Mouse (Mus musculus) heart, embryonic 11.5 days (tissue): Measurements from ENCODE around the gene Sirpa. TPM values are rescaled to one million over a fixed set of nuclear protein-coding genes. Genes with fewer than 3 reads are reported as not detected.

Experiments
- ATAC-seq: fragments of 200-750 bp; cut with Nextera tagmentation; replicated peaks from 2 replicates; pipeline ENCODE4 v1.8.0; 2017; ENCODE audit warnings: moderate library complexity; ENCODE audit not compliant: insufficient number of reproducible peaks, low FRiP score, low TSS enrichment
- H3K27ac ChIP-seq: fragments of 300-500 bp; sonication (generic); 2 replicates; pipeline ENCODE4 v1.5.1; 2014; ENCODE audit warnings: mild to moderate bottlenecking, low read depth, low read length
- H3K27me3 ChIP-seq: fragments of 300-500 bp; sonication (generic); 2 replicates; pipeline ENCODE4 v1.6.1; 2014; ENCODE audit warnings: mild to moderate bottlenecking, low read length, mixed read lengths; ENCODE audit not compliant: control insufficient read depth, insufficient read depth
- H3K36me3 ChIP-seq: fragments of 300-500 bp; sonication (generic); 2 replicates; pipeline ENCODE4 v1.6.1; 2014; ENCODE audit warnings: mild to moderate bottlenecking, low read length, moderate library complexity, mixed read lengths; ENCODE audit not compliant: control insufficient read depth, insufficient read depth
- H3K4me1 ChIP-seq: fragments of 300-500 bp; sonication (generic); 2 replicates; pipeline ENCODE4 v1.6.1; 2014; ENCODE audit warnings: low read length; ENCODE audit not compliant: control insufficient read depth, insufficient read depth
- H3K4me2 ChIP-seq: fragments of 300-500 bp; sonication (generic); 2 replicates; pipeline ENCODE4 v1.6.1; 2014; ENCODE audit warnings: mild to moderate bottlenecking, moderate library complexity
- H3K4me3 ChIP-seq: fragments of 300-500 bp; sonication (generic); 2 replicates; pipeline ENCODE4 v1.5.1; 2014; ENCODE audit warnings: low read depth, low read length
- H3K9ac ChIP-seq: fragments of 300-500 bp; sonication (generic); 2 replicates; pipeline ENCODE4 v1.6.1; 2014; ENCODE audit warnings: mild to moderate bottlenecking, low read depth, low read length, moderate library complexity
- H3K9me3 ChIP-seq: fragments of 300-500 bp; sonication (generic); replicated peaks from 2 replicates; pipeline ENCODE4 v1.6.1; 2016; ENCODE audit warnings: low read length; ENCODE audit not compliant: control insufficient read depth
- WGBS: fragments of 180-500 bp; shearing (Covaris S2); extraction: QIAGEN DNeasy Blood & Tissue Kit; methylation state at CpG from one replicate; pipeline ENCODE4 v1.1.7; 2014; ENCODE audit not compliant: insufficient replicate concordance; 5-methylcytosine and 5-hydroxymethylcytosine counted together
- polyA plus RNA-seq: library from polyadenylated mRNA; unstranded; fragments of >200 nt; fragmentation: Nextera tagmentation; extraction: Ambion mirVana; gene quantifications from 2 replicates; pipeline ENCODE4 v1.2.1, GENCODE M21; 2014

The Sirpa gene
- polyA plus RNA-seq, 1 experiment from 2014 or later, result 13.0 TPM

DNA sequence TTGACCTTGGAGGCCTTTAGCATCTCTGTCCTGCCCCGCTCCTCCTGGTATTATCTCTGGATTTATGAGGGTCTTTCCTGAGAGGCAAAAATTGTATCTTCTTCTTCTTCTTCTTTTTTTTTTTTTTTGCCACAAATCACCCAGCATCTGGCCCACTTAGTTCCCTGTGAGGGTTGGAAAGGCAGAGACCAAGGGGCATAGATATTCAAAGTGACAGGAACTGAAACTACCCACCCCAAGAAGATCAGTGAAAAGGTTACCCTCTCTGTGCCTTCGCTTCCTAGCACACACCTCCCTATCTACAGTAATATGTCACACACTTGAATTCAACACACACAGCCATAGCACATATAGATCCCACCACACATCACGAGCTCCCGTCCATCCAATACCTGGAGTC lies 17.5 kb upstream of the Sirpa start:
- no peak overlapping the region for H3K4me3 ChIP-seq
- peaks cover 27% of the 10 kb centered on the region for H3K27me3 ChIP-seq

DNA sequence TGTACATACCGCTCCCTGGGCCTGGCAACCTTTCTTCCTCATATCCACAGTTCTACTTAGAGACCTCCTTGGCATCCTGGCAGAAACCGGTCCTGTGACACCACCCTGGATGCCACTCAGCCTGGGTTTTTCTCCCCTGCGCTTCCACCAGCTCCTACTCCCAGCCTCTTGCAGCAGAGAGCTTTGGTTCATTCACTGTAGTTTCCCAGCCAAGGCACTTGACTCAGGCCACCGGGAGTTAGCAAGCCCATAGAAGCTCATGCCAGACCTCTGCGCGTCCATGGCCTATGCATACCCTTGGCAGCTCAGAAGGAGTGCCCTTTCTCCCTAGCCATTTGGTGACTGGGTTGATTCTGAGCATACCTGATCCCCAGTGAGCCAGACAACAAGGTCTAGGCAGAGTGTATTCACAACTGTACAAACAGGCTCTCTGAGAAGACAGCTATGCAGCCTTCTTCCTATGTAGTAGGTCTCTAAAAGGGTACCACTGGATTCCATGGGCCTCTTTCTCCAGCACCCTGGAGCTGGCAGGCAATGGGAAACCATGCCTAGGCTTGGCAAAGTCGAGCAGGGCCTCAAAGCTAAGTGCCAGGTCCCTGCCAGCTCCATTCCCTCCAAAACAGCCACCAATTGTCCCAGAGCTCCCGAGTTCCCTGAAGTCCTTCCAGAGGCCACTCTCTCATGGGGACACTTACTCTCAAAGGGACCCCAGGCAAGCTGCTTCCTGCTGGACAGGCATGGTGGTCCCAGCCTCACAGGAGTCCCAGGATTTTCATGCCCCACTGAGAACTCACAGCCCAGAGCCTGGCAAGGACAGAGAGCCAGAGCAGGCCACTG lies 15.8 kb upstream of the Sirpa start:
- Histone ChIP-seq H3K4me3 (no peak overlapping the region), H3K4me2 (no peak overlapping the region), H3K9ac (no peak overlapping the region), H3K27me3 (peaks cover 24% of the 10 kb centered on the region), H3K4me1 (peaks cover 4% of the 10 kb centered on the region; the same call in 1 of the 2 replicates), H3K27ac (no peak overlapping the region), H3K36me3 (no peaks in the 10 kb centered on the region), H3K9me3 (no peaks in the 10 kb centered on the region)
- no peak for ATAC-seq
- WGBS, result 82% methylated on average over 8 of the region's 8 CpGs

More for the DNA sequence above, 17.5 kb upstream of the Sirpa start:
- no peaks in the 10 kb centered on the region for H3K36me3 ChIP-seq
- peaks cover 4% of the 10 kb centered on the region; the same call in 1 of the 2 replicates for H3K4me1 ChIP-seq
- ATAC-seq, result no peak
- no peak overlapping the region for H3K9ac ChIP-seq
- no peak overlapping the region for H3K27ac ChIP-seq
- no peaks in the 10 kb centered on the region for H3K9me3 ChIP-seq
- WGBS, result 78% methylated on average over 4 of the region's 4 CpGs
- H3K4me2 ChIP-seq, result no peak overlapping the region

DNA sequence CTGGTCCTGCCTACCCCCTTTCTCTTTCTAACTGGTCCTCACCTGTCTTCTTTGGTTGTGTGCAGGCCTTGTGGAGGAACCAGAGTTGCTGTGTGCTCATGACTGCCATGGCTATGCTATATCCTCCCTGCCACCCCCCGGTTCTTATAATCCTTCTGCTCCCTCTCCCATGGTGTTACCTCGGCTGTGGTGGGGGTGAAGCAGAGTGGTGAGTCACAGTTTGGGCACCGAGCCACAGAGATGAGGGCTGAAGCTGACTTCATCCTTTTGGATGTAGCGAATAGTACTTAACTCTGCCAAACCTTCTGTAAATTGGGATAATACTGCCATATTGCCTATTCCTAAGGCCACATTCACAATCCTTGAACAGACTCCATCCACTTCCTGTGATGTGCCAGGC lies 12.0 kb upstream of the Sirpa start:
- WGBS, result 84% methylated on average over 4 of the region's 4 CpGs
- Histone ChIP-seq H3K9ac (no peak overlapping the region), H3K36me3 (no peaks in the 10 kb centered on the region), H3K4me3 (no peak overlapping the region), H3K4me2 (no peak overlapping the region), H3K9me3 (no peaks in the 10 kb centered on the region), H3K27me3 (0 out of 2 replicates have a peak, but pooled peaks cover 5% of the 10 kb centered on the region), H3K4me1 (peaks cover 4% of the 10 kb centered on the region; the same call in 1 of the 2 replicates), H3K27ac (no peak overlapping the region)
- no peak for ATAC-seq

DNA sequence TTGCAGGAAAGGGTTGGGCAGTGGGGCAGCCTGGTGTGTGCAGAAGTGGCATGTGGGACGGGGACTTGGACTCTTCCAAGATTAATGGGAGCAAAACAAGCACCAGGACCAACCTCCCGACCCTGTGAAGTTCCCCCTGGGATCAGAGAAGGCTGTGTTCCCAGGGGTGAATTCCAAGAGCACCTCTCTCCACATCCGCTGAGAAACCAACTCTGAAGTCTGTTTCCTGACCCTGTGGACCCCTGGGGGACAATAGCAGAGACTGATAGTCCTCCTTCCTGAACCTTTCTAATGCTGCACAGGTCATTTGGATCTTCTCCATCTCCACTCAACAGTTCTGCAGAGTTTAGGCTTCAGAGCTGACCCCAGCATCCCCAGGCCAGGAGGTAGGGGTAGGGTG lies 10.8 kb upstream of the Sirpa start:
- H3K4me3 ChIP-seq, result no peak overlapping the region
- H3K9ac ChIP-seq, result no peak overlapping the region
- H3K9me3 ChIP-seq, result no peaks in the 10 kb centered on the region
- WGBS, result 41% methylated on average over 3 of the region's 3 CpGs
- no peak overlapping the region for H3K27ac ChIP-seq
- H3K27me3 ChIP-seq, result 0 out of 2 replicates have a peak, but pooled peaks cover 3% of the 10 kb centered on the region
- no peak overlapping the region for H3K4me2 ChIP-seq
- no peaks in the 10 kb centered on the region for H3K4me1 ChIP-seq
- ATAC-seq, result no peak
- H3K36me3 ChIP-seq, result no peaks in the 10 kb centered on the region

DNA sequence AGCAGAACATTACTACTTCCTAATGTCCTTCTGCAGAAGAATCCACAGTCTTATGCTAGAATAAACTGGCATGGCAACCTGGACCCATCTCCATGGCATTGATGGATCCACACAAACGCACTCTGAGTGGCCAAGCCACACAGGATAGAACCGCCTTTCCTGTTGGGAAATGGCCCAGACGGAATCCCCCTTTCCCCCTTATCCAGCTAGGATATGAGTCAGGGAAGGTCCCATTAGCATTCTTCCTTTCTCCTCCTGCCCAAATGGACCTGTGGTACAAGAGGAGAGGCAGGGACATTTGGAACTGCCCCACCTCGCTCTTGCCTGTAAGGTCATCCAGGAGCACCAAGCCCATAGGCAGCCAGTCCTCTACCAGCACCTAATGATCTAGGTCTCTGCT lies 10.4 kb upstream of the Sirpa start:
- ATAC-seq, result no peak
- Histone ChIP-seq H3K27me3 (0 out of 2 replicates have a peak, but pooled peaks cover 3% of the 10 kb centered on the region), H3K9me3 (no peaks in the 10 kb centered on the region), H3K4me1 (no peaks in the 10 kb centered on the region), H3K4me3 (no peak overlapping the region), H3K4me2 (no peak overlapping the region), H3K9ac (no peak overlapping the region), H3K36me3 (no peaks in the 10 kb centered on the region), H3K27ac (no peak overlapping the region)
- WGBS, result 58% methylated on average over 4 of the region's 4 CpGs

DNA sequence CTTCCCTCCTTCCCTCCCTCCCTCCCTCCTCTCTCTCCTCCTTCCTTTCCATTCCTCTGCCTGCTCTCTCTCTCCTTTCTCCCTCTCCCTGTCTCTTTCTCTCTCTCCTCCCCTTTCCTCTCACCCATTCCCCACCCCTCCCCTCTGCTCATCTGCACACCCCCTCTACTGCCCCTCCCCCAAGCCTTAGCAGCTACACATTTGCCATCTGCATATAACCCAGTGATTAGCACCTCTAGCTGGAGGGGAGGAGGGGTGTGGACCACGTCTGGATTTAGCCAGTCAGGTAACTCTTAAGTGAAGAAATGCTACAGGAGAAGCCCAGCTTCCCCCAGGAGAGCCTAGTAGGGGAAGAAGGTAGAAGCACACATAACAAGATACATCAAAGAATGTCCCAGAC lies 7.7 kb upstream of the Sirpa start:
- H3K4me1 ChIP-seq, result peaks cover 4% of the 10 kb centered on the region; the same call in 1 of the 2 replicates
- WGBS, result 18% methylated on average over 1 of the region's 1 CpGs
- no peaks in the 10 kb centered on the region for H3K27me3 ChIP-seq
- no peak overlapping the region for H3K9ac ChIP-seq
- no peaks in the 10 kb centered on the region for H3K9me3 ChIP-seq
- H3K36me3 ChIP-seq, result no peaks in the 10 kb centered on the region
- no peak overlapping the region for H3K4me3 ChIP-seq
- ATAC-seq, result no peak
- no peak overlapping the region for H3K4me2 ChIP-seq
- H3K27ac ChIP-seq, result no peak overlapping the region

DNA sequence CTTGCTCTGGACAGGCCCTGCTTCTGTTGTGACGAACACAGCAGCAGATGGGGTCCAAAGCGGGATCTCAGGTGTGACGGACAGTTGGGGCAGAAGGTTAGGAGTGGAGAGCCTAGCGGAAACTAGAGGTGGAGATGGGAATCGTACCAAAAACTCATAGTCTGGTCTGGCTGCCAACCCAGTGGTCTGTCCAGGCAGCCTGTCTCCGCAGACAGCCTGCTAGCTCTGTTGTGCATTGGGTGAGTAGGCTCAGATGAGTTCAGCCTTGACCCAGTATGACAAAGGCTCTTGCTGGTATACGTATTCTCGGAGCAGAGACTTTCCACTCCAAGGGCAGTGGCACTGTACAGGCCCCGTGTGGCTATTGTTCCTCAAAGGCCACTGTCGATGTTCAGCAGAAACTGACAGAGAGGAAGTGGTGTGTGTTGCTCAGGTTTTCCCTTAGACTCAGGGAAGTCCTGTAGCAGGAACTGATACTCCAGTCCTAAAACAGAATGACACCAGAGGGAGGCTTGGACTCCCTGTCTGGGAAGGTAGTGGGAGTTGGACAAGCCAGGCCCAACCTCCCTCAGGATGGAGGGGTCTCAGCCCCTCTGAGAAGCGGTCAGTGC lies 6.6 kb upstream of the Sirpa start:
- Histone ChIP-seq H3K27ac (no peak overlapping the region), H3K36me3 (no peaks in the 10 kb centered on the region), H3K27me3 (no peaks in the 10 kb centered on the region), H3K4me3 (no peak overlapping the region), H3K4me2 (no peak overlapping the region), H3K4me1 (peaks cover 4% of the 10 kb centered on the region; the same call in 1 of the 2 replicates), H3K9me3 (no peaks in the 10 kb centered on the region), H3K9ac (no peak overlapping the region)
- ATAC-seq, result no peak
- WGBS, result 68% methylated on average over 11 of the region's 11 CpGs

DNA sequence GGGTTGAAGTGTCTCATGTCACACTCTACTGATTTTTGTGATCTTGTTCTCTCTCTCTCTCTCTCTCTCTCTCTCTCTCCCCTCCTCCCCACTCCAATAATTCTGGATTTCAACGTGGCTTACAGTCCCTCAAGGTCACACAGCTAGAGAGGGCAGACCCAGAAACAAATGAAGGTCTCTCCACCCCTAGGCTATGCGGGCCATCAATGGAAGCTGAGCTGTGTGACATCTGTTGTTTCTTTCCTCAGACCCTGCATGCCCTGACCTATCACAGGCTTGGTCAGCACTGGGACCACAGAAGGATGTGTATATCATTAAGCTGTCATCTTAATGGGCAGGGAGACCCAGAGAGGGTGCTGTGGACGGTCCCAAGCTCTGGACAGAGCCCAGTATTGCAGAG lies 5.4 kb upstream of the Sirpa start:
- ATAC-seq, result no peak
- Histone ChIP-seq H3K27me3 (no peaks in the 10 kb centered on the region), H3K4me2 (no peak overlapping the region), H3K4me1 (peaks cover 13% of the 10 kb centered on the region), H3K9ac (no peak overlapping the region), H3K9me3 (no peaks in the 10 kb centered on the region), H3K4me3 (no peak overlapping the region), H3K36me3 (no peaks in the 10 kb centered on the region), H3K27ac (no peak overlapping the region)
- 51% methylated on average over 3 of the region's 3 CpGs for WGBS
